Mouse (Mus musculus) intestine, embryonic 14.5 days (tissue): ENCODE measurements around the gene Gphb5. TPM values are rescaled to one million over a fixed set of nuclear protein-coding genes. Genes with fewer than 3 reads are reported as not detected.

Experiments
- ATAC-seq: fragments of 200-750 bp; cut with Nextera tagmentation; replicated peaks from 2 replicates; pipeline ENCODE4 v1.8.0; 2017; ENCODE audit warnings: low read depth, moderate number of reproducible peaks, moderate TSS enrichment, moderate library complexity; ENCODE audit not compliant: low FRiP score, low TSS enrichment
- DNase-seq: peaks from one replicate; pipeline ENCODE4 v3.0.0-alpha.2; 2018; ENCODE audit warnings: low spot score
- H3K27ac ChIP-seq: fragments of 300-500 bp; sonication (generic); 2 replicates; pipeline ENCODE4 v1.5.1; 2014; ENCODE audit warnings: low read depth, mild to moderate bottlenecking, control low read depth
- H3K27me3 ChIP-seq: fragments of 300-500 bp; sonication (generic); replicated peaks from 2 replicates; pipeline ENCODE4 v1.6.1; 2014; ENCODE audit warnings: low read length, control low read depth; ENCODE audit not compliant: control insufficient read depth, insufficient read depth
- H3K36me3 ChIP-seq: fragments of 300-500 bp; sonication (generic); 2 replicates; pipeline ENCODE4 v1.6.1; 2014; ENCODE audit warnings: low read length, control low read depth; ENCODE audit not compliant: control insufficient read depth, insufficient read depth
- H3K4me1 ChIP-seq: fragments of 300-500 bp; sonication (generic); replicated peaks from 2 replicates; pipeline ENCODE4 v1.6.1; 2014; ENCODE audit warnings: low read length, control low read depth, mixed read lengths; ENCODE audit not compliant: control insufficient read depth, insufficient read depth
- H3K4me2 ChIP-seq: fragments of 300-500 bp; sonication (generic); 2 replicates; pipeline ENCODE4 v1.6.1; 2014; ENCODE audit warnings: low read length
- H3K4me3 ChIP-seq: fragments of 300-500 bp; sonication (generic); 2 replicates; pipeline ENCODE4 v1.5.1; 2014; ENCODE audit warnings: low read depth, low read length, control low read depth, mixed read lengths
- H3K9ac ChIP-seq: fragments of 300-500 bp; sonication (generic); 2 replicates; pipeline ENCODE4 v1.6.1; 2014; ENCODE audit warnings: mild to moderate bottlenecking, low read length
- H3K9me3 ChIP-seq: fragments of 300-500 bp; sonication (generic); 2 replicates; pipeline ENCODE4 v1.6.1; 2016; ENCODE audit warnings: low read length, control low read depth; ENCODE audit not compliant: control insufficient read depth
- WGBS: fragments of 180-500 bp; shearing (Covaris S2); extraction: QIAGEN DNeasy Blood & Tissue Kit; methylation state at CpG from one replicate; pipeline ENCODE4 v1.1.7; 2014; 5-methylcytosine and 5-hydroxymethylcytosine counted together
- polyA plus RNA-seq: library from polyadenylated mRNA; unstranded; fragments of >200 nt; fragmentation: Nextera tagmentation; extraction: Ambion mirVana; gene quantifications from 2 replicates; pipeline ENCODE4 v1.2.1, GENCODE M21; 2014

Gene Gphb5
- polyA plus RNA-seq, 1 experiment from 2014 or later = not detected

DNA sequence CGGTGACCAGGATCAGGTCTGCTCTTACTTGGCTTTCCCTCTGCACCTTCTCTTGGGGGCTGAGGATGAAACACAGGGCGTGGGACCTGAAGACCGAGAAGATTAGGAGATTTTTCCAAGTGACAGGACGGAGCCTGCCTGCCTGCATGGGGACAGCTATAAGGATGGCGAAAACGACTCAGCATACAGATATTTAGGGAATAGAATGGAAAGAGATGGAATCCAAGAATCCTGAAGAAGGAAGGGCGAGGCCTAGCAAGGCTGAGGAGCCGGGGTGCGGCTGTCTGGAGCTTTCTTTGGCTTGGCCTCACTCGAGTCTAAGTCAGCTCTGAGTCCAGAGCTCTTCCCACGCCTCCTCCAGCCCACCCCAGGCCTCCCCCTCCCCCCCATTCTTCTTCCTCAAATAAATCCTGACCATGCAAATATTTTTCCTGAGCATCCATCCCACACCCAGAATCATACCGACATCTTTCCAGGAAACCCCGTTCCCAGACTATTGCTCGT, 50.9 kb downstream of the Gphb5 start:
- Histone ChIP-seq H3K4me1 (no peaks in the 10 kb centered on the region), H3K4me2 (no peak overlapping the region), H3K4me3 (no peak overlapping the region), H3K27me3 (no peaks in the 10 kb centered on the region), H3K36me3 (no peaks in the 10 kb centered on the region), H3K27ac (no peak overlapping the region), H3K9ac (no peak overlapping the region), H3K9me3 (no peaks in the 10 kb centered on the region)
- DNase-seq (no peak), ATAC-seq (no peak)
- WGBS = 88% methylated on average over 14 of the region's 14 CpGs

DNA sequence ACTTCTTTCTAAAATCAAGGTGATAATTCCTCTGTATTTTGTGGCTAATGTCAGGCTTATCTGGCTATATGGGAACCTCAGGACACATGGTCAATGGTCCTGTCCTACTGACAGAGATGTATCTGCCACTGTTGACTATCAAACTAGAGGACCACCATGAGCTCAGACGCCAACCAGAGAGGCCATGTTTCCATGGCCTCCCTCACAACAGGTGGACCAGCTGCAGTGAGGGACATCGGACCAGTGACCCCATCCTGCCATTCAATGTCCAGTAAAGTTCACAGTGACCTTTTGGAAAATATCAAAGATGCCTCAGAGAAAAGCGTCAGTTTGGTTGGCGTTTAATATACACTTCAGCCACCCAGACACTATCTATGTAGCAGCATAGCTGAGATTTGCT, 52.2 kb downstream of the Gphb5 start:
- Histone ChIP-seq H3K36me3 (no peaks in the 10 kb centered on the region), H3K9me3 (no peaks in the 10 kb centered on the region), H3K27me3 (no peaks in the 10 kb centered on the region), H3K4me3 (no peak overlapping the region), H3K9ac (no peak overlapping the region), H3K27ac (no peak overlapping the region), H3K4me1 (no peaks in the 10 kb centered on the region), H3K4me2 (no peak overlapping the region)
- no peak for ATAC-seq
- DNase-seq = no peak
- 94% methylated on average over 4 of the region's 4 CpGs for WGBS

DNA sequence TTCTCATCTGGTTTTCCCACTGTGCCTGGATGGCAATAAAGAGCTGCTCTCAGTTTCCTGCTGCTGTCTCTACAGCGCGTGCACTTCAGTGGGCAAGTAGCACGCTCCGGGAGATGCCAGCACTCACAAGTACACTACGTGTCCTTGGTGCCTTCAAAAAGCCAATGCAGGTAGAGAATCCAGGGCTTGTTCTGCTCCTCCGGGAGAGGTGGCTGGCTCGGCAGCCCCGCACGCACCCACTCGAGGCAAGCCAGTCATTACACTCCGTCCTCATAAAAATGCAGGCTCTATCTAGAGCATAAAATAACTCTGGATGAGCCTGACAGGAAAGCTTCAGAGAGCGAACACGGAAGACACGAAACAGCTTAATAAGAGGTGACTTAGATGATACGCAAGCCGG, 54.1 kb downstream of the Gphb5 start:
- DNase-seq (no peak), ATAC-seq (no peak)
- no peak overlapping the region for H3K9ac ChIP-seq
- no peaks in the 10 kb centered on the region for H3K4me1 ChIP-seq
- H3K27ac ChIP-seq = no peak overlapping the region
- H3K4me3 ChIP-seq = no peak overlapping the region
- 87% methylated on average over 16 of the region's 16 CpGs for WGBS
- H3K36me3 ChIP-seq = no peaks in the 10 kb centered on the region
- no peak overlapping the region for H3K4me2 ChIP-seq
- no peaks in the 10 kb centered on the region for H3K27me3 ChIP-seq
- no peaks in the 10 kb centered on the region for H3K9me3 ChIP-seq

Other genes with a start within 250 kb of the Gphb5 start
- gene Kcnh5, start 239.4 kb downstream of the Gphb5 start, polyA plus RNA-seq = not detected in 2 replicates
- gene Rhoj, start 108.5 kb downstream of the Gphb5 start, polyA plus RNA-seq = 39.5 and 44.2 TPM in 2 replicates
- 13.6 and 15.2 TPM in 2 replicates for gene Ppp2r5e, start 179.5 kb upstream of the Gphb5 start, polyA plus RNA-seq